Mouse (Mus musculus) hindbrain, embryonic 11.5 days (tissue): ENCODE results near the gene Slc17a5. TPM values are rescaled to one million over a fixed set of nuclear protein-coding genes. Genes with fewer than 3 reads are reported as not detected.

Source experiments
- ATAC-seq: fragments of 200-750 bp; cut with Nextera tagmentation; 2 replicates; pipeline ENCODE4 v1.8.0; 2017; ENCODE audit warnings: mild to moderate bottlenecking, moderate TSS enrichment, moderate library complexity; ENCODE audit not compliant: low FRiP score
- DNase-seq: peaks from one replicate; pipeline ENCODE4 v3.0.0-alpha.2; 2015; ENCODE audit warnings: low spot score
- H3K27ac ChIP-seq: fragments of 300-500 bp; sonication (generic); 2 replicates; pipeline ENCODE4 v1.5.1; 2014; ENCODE audit warnings: mild to moderate bottlenecking, low read depth, low read length
- H3K27me3 ChIP-seq: fragments of 300-500 bp; sonication (generic); 2 replicates; pipeline ENCODE4 v1.6.1; 2014; ENCODE audit warnings: mild to moderate bottlenecking, low read length, moderate library complexity, mixed read lengths; ENCODE audit not compliant: control insufficient read depth, insufficient read depth
- H3K36me3 ChIP-seq: fragments of 300-500 bp; sonication (generic); 2 replicates; pipeline ENCODE4 v1.6.1; 2014; ENCODE audit warnings: mild to moderate bottlenecking, low read length, moderate library complexity, mixed read lengths; ENCODE audit not compliant: control insufficient read depth, insufficient read depth
- H3K4me1 ChIP-seq: fragments of 300-500 bp; sonication (generic); replicated peaks from 2 replicates; pipeline ENCODE4 v1.6.1; 2014; ENCODE audit warnings: low read length, mixed read lengths; ENCODE audit not compliant: control insufficient read depth, insufficient read depth
- H3K4me2 ChIP-seq: fragments of 300-500 bp; sonication (generic); replicated peaks from 2 replicates; pipeline ENCODE4 v1.6.1; 2014; ENCODE audit warnings: mild to moderate bottlenecking, low read depth, low read length
- H3K4me3 ChIP-seq: fragments of 300-500 bp; sonication (generic); 2 replicates; pipeline ENCODE4 v1.5.1; 2014; ENCODE audit warnings: low read depth, low read length
- H3K9ac ChIP-seq: fragments of 300-500 bp; sonication (generic); 2 replicates; pipeline ENCODE4 v1.6.1; 2014; ENCODE audit warnings: low read depth, low read length
- H3K9me3 ChIP-seq: fragments of 300-500 bp; sonication (generic); 2 replicates; pipeline ENCODE4 v1.6.1; 2016; ENCODE audit warnings: low read length; ENCODE audit not compliant: control insufficient read depth
- WGBS: fragments of 180-500 bp; shearing (Covaris S2); extraction: QIAGEN DNeasy Blood & Tissue Kit; methylation state at CpG from one replicate; pipeline ENCODE4 v1.1.7; 2014; 5-methylcytosine and 5-hydroxymethylcytosine counted together
- polyA plus RNA-seq: library from polyadenylated mRNA; unstranded; fragments of >200 nt; fragmentation: Nextera tagmentation; extraction: Ambion mirVana; gene quantifications from 2 replicates; pipeline ENCODE4 v1.2.1, GENCODE M21; 2014

Slc17a5 gene
- polyA plus RNA-seq, 1 experiment from 2014 or later: 12.8 TPM

DNA sequence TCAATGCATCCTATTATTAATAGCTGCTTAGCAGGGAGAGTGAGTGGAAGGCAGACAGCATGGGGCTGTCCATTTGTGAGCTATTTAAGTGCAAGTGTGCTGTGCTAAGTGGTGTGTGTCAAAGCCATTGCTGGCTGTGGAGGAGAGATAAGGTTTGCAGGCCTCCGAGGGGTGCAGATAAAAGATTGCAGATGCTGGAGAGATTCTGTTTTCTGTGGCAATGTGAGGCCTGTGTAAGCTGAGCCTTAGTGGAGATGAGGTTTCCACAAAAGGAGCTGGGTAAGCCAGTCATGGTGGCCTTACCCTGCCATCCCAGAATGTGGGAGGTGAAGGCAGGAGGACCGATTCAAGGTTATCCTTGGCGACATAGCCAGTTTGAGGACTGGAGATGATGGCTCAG, 71.7 kb downstream of the Slc17a5 start:
- Histone ChIP-seq H3K9me3 (no peaks in the 10 kb centered on the region), H3K4me1 (no peaks in the 10 kb centered on the region), H3K27me3 (no peaks in the 10 kb centered on the region), H3K27ac (no peak overlapping the region), H3K4me3 (no peak overlapping the region), H3K4me2 (no peak overlapping the region), H3K36me3 (no peaks in the 10 kb centered on the region), H3K9ac (no peak overlapping the region)
- WGBS: 77% methylated on average over 3 of the region's 3 CpGs
- ATAC-seq (no peak), DNase-seq (no peak)

DNA sequence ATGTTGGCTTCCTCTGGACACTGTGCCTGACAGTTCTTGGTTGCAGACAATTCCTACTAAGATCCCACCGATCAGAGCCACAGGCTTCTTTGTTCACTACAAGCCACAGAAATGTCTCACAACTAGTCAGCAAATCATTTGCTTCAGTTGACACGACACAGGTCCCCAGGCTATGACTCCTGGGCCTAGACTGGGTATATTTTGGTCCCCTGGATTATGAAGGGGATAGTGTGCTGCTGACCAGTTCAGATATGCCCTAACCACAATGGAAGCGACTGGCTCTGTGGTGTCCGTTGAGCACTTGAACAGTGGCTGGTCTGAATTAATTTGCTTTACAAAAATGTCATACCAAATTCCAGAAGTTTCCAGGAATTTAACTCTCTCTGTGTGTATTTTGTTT, 73.2 kb downstream of the Slc17a5 start:
- Histone ChIP-seq H3K27me3 (no peaks in the 10 kb centered on the region), H3K4me1 (no peaks in the 10 kb centered on the region), H3K27ac (no peak overlapping the region), H3K36me3 (no peaks in the 10 kb centered on the region), H3K9me3 (no peaks in the 10 kb centered on the region), H3K4me3 (no peak overlapping the region), H3K4me2 (no peak overlapping the region), H3K9ac (no peak overlapping the region)
- 92% methylated on average over 4 of the region's 4 CpGs for WGBS
- DNase-seq: no peak
- no peak for ATAC-seq

DNA sequence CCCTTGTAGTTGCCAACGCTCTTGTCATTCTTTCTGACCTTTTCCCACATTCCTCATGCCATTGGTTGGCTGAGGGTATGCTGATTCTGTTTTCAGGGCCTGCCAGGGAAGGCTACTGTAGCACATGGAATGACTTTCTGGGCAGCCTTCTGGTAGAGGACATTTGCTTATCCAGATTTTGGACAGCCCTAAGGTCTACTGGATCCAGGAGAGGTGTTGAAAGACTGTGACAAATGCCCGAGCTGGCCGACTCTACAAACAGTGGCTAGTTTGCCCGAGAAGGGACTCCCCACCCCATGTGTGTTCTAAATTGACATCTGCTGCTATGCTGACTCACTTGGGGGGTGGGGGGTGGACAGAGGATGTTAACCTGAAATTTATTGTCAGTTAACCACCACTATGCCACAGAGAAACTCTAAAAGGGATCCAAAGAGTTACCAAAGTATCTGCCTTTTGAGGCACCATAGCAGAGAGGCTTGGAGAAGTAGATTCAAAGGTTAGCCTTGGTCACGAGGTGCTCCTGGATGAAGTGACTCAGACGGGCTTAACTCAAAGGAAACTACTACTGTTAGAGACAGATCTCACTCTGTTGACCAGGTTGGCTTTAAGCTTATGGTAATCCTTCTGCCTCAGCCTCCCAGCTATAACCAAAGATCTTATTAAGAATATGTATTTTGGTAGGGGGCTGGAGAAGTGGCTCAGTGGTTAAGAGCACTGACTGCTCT, 73.9 kb downstream of the Slc17a5 start:
- no peak for DNase-seq
- no peak for ATAC-seq
- Histone ChIP-seq H3K27me3 (no peaks in the 10 kb centered on the region), H3K27ac (no peak overlapping the region), H3K4me2 (no peak overlapping the region), H3K4me3 (no peak overlapping the region), H3K9me3 (no peaks in the 10 kb centered on the region), H3K4me1 (no peaks in the 10 kb centered on the region), H3K9ac (no peak overlapping the region), H3K36me3 (no peaks in the 10 kb centered on the region)
- 72% methylated on average over 6 of the region's 6 CpGs for WGBS

DNA sequence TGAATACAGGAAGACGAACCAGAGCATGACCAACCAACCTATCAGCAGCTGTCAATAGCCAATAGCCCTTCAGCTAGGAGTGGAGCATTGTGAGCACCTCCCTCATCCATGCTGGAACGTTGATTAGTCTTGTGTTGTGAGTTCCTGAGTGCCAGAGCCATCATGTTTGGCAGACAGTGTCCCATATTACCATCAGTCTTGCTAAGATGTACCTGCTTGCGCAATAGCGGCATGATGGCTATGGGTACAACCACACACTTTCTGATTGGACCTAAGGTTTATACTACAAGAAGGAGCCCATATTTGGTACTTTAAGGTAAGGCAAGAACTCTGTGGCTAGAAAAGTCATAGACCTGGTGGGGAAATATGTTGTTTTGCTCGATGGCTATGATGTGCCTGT, 76.1 kb downstream of the Slc17a5 start:
- Histone ChIP-seq H3K9me3 (no peaks in the 10 kb centered on the region), H3K27me3 (no peaks in the 10 kb centered on the region), H3K36me3 (no peaks in the 10 kb centered on the region), H3K4me3 (no peak overlapping the region), H3K4me2 (no peak overlapping the region), H3K4me1 (no peaks in the 10 kb centered on the region), H3K27ac (no peak overlapping the region), H3K9ac (no peak overlapping the region)
- DNase-seq (no peak), ATAC-seq (no peak)
- 93% methylated on average over 5 of the region's 5 CpGs for WGBS

DNA sequence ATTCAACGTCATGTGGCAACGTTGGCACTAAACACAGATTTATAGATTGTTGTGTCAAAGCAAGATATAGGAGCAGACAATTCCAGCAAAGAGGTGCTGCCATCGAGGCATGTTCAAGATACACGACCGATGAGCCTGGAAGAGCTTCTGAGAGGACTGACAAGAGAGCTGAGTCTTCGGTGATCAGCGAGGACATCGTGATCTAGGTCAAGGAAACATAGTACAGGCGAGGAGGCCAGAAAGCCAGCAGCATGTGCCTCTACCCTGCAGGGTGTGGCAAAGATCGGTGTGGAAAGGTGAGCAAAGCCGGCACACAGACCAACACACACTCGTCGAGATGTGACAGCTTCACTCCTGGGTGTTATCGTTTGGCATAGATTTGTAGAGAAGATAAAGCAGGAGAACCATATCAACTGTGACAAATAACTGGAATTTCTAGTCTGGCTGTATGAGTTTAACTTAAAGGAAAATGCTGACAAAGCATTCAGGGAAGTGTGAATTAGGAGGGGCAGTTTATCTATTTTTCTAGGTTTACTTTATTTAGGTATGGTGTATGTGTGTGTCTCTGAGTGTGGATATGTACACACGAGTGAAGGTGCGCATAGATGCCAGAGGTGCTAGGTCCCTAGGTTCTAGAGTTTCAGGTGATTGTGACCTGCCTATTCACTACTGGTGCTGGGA, 79.6 kb downstream of the Slc17a5 start:
- WGBS: 91% methylated on average over 16 of the region's 16 CpGs

DNA sequence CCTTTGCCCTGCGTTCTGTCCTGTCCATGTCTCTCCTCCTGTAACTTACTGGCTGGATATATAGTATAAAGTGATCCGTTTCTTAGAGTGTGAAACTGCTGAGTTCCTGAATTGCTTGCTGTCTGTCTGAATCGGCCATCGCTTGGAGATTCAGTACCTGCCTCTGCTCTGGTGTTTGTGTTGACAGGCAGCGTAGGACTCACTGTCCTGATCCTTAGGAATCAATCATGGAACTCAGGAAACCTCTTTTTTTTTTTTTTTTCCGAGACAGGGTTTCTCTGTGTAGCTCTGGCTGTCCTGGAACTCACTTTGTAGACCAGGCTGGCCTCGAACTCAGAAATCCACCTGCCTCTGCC, 81.1 kb downstream of the Slc17a5 start:
- DNase-seq (no peak), ATAC-seq (no peak)
- H3K27me3 ChIP-seq: no peaks in the 10 kb centered on the region
- H3K27ac ChIP-seq: no peak overlapping the region
- H3K9ac ChIP-seq: no peak overlapping the region
- no peak overlapping the region for H3K4me2 ChIP-seq
- no peaks in the 10 kb centered on the region for H3K9me3 ChIP-seq
- H3K4me1 ChIP-seq: peaks cover 2% of the 10 kb centered on the region; the same call in 1 of the 2 replicates
- WGBS: 87% methylated on average over 6 of the region's 7 CpGs
- H3K4me3 ChIP-seq: no peak overlapping the region
- no peaks in the 10 kb centered on the region for H3K36me3 ChIP-seq

More for the DNA sequence above, 79.6 kb downstream of the Slc17a5 start:
- Histone ChIP-seq H3K4me2 (no peak overlapping the region), H3K36me3 (no peaks in the 10 kb centered on the region), H3K4me1 (peaks cover 2% of the 10 kb centered on the region; the same call in 1 of the 2 replicates), H3K4me3 (no peak overlapping the region), H3K27ac (no peak overlapping the region), H3K9me3 (no peaks in the 10 kb centered on the region), H3K27me3 (no peaks in the 10 kb centered on the region), H3K9ac (no peak overlapping the region)
- DNase-seq (no peak), ATAC-seq (no peak)

DNA sequence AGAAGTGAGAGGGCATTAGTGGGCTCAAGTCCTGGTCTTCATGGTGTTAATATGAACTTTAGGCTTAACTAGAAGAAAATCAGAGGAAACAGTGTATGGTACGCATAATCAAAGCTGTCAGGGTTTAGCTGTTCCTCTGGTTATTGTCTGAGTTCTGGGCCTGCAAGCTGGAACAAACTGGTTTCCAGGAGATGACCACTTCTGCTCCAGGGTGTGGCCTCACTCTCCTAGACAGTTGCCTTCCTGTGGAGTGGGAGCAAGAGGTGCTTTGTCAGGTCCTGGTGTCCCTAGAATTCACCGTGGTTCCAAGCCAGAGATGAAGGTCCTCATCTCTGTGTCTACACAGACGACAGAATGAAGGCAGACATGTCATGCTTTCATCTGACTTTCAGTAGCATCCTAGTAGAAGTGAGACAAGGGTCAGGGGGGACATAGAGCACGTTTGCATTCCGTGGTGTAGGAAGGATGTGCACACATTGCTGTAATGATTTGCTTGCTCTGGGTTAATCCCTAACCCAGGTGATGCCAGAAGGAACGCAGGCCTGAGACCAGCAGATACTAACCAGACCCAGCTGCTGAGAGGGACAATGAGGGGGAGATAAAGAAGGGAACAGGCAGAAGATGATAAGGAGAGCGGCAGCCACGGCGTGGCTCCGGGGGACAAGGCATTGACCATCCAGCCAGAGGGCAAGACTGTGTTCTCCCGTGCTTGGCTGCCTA, 81.7 kb downstream of the Slc17a5 start:
- H3K27ac ChIP-seq: no peak overlapping the region
- H3K36me3 ChIP-seq: no peaks in the 10 kb centered on the region
- no peak overlapping the region for H3K9ac ChIP-seq
- ATAC-seq (no peak), DNase-seq (no peak)
- H3K9me3 ChIP-seq: no peaks in the 10 kb centered on the region
- WGBS: 71% methylated on average over 11 of the region's 11 CpGs
- no peak overlapping the region for H3K4me2 ChIP-seq
- no peaks in the 10 kb centered on the region for H3K27me3 ChIP-seq
- peaks cover 2% of the 10 kb centered on the region; the same call in 1 of the 2 replicates for H3K4me1 ChIP-seq
- no peak overlapping the region for H3K4me3 ChIP-seq

DNA sequence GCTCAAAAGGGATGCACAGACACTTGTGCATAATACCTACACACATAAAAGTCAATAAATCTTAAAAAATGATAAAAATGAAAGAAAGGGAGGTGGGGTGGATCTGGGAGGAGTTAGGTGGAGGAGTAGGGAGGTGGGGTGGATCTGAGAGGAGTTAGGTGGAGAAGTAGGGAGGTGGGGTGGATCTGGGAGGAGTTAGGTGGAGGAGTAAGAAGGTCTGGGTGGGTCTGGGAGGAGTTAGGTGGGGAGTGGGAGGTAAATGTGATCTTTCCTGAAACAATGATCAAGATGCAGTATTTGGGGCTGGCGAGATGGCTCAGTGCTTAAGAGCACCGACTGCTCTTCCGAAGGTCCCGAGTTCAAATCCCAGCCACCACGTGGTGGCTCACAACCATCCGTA, 82.6 kb downstream of the Slc17a5 start:
- Histone ChIP-seq H3K27me3 (no peaks in the 10 kb centered on the region), H3K9me3 (no peaks in the 10 kb centered on the region), H3K9ac (no peak overlapping the region), H3K4me1 (peaks cover 2% of the 10 kb centered on the region; the same call in 1 of the 2 replicates), H3K36me3 (no peaks in the 10 kb centered on the region), H3K27ac (no peak overlapping the region), H3K4me2 (no peak overlapping the region), H3K4me3 (no peak overlapping the region)
- DNase-seq (no peak), ATAC-seq (no peak)
- WGBS: 95% methylated on average over 6 of the region's 6 CpGs
